Mouse (Mus musculus) heart, adult 11 months (tissue): ENCODE measurements at regions not wholly inside any gene's neighbourhood (a gene's known extent, or its start where the extent isn't known, plus 50 kb on each side); places are given as distances from the start of the nearest gene placed in this dataset.

Source experiments
- DNase-seq: peaks from one replicate; pipeline ENCODE4 v3.0.0; 2022

- DNase-seq = no peak
Observed at GRCm38 (mm10) chr1:155041592-155041991, 57.8 kb downstream of the Ier5 start.

DNA sequence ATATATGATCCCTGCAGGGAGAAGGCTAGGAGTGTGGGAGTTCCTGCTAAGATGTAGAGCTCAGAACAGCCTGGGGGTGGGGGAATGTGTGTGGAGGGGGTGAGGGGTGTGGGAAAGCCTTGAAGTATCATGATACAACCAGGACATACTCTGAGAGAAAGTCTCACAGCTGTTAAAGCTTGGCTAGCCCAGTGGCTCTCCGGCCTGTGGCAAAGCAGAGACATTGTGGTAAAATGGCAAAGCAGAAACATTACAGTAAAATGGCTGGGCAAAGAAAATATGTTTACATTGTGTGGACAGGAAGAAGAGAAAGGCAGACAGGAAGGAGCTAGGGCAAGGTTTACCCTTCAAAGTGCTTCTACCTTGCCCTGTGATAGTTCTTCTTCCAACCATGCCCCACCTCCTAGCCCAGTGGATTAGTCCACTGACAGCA is 58.5 kb downstream of the Ier5 start:
- no peak for DNase-seq

GRCm38 (mm10) chr1:155040086-155040726 is 59.2 kb downstream of the Ier5 start:
- DNase-seq = peak; percentile 94

DNA sequence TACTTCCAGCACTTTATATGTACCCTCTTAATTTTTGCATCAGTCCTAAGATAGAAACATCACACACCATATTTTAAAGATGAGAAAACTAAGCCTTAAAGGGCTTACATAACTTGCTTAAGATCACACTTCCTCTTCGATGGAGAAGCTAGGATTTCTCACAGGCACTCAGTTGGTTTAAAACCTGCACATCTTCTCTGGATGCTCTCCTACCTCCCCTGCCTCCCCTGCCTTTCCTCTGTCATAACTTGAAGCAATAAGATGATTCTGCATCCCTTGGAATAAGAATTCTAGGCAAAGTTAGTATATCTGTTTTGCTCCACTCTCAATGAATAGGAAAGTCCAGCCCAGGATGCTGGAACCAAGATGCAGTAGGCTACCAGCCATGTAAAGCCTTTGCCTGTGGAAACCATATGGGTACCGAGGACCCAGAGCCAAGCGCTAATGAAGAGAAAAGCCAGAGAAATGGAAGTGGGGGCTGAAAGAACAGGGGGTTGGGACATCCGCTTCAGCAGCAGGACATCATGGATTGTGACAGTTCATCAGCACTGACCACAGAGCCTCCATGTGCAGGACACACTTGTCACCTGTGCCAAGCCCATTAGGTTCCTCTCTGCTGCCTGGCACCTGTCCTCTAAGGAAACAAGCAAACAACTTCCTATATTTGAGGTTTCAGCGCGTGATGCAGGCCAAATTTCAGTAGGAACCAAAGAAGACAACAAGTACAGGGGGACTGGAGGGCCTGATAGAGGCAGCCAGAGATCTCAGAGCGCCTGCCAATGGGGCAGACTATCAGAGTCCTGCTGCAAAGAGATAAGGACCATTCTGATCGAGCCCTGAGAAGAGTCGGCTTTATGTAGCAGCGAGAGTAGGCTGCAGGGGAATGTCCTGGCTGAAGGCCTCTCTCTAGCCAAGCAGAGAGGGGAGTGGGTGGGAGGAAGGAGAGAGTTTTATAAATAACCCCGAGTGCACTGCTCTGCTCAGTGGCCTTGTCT is 60.5 kb downstream of the Ier5 start:
- DNase-seq = peak; percentile 95

GRCm38 (mm10) chr1:155037479-155037878 is 62.0 kb downstream of the Ier5 start:
- no peak for DNase-seq

DNA sequence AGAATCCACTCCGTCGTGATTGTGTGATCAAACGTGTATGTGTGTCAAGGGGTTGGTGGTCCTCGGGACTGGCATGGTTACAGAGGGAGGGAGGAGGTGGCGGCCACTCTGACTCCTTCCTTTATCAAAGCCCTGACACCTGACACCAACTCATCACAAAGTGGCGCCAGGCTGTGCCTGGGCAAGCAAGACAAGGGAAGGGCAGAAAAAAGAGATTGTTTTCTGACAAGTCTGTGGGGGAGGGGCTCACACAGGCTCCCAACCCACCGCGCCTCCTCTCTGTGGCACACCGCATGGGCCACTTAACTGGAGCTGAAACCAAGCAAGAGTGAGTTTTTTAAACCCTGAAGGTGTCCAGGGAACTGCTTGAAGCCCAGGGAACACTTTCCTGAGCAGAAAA is 68.5 kb downstream of the Ier5 start:
- no peak for DNase-seq

- DNase-seq = no peak
Observed at GRCm38 (mm10) chr1:155029195-155029879, 70.1 kb downstream of the Ier5 start.

- DNase-seq = peak; percentile 97
Observed at GRCm38 (mm10) chr1:155028735-155029134, 70.7 kb downstream of the Ier5 start.

DNA sequence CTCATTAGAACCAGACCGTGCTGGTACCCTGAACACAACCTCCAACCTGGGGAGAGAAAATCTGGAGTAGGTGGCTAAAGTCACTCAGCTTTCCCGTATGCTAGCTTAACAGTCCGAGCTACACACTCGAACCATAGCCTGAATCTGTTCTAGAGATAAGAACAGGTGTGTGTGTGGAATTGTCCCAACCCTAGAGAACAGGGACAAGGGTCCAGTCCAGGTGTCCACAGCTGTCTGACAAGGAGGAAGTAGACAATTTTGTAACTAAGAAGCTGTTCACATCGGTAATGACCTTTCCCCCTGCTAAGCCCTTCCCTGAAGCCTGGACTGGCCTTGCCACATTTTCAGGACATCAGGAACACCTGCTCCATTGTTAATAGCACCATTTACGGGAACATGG is 71.3 kb downstream of the Ier5 start:
- no peak for DNase-seq

- DNase-seq = peak; percentile 94
Observed at GRCm38 (mm10) chr1:155027583-155027982, 71.9 kb downstream of the Ier5 start.

DNA sequence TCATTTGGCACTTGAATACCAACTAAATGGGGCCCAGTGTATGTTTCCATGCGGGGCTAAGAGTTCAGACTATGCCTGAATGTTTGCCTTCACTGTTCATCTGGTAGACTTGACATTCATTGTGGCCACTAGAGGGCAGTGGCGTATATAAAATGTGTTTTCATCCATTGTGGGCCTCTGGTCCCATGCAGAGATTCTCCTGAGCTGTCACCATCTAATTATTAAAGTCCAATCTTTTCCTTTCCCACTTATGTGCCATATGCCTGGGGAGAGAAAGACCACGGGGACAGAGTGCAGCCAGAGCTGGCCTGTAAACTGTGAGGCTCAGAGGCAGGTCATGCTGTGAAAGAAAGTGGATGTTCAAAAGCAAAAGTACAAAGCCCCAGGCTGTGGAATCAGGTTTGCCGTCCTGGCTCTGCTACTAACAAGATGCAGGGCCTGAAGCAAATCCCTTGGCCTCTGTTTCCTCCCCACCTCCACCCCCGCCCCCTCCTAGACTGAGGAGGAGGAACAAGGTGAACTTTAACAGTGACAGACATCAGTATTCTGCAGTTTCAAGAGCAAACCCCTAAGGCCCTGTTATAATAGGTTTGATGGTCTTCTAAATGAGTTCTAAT is 73.5 kb downstream of the Ier5 start:
- peak; percentile 94 for DNase-seq

- DNase-seq = no peak
Observed at GRCm38 (mm10) chr1:155023324-155023723, 76.1 kb downstream of the Ier5 start.

DNA sequence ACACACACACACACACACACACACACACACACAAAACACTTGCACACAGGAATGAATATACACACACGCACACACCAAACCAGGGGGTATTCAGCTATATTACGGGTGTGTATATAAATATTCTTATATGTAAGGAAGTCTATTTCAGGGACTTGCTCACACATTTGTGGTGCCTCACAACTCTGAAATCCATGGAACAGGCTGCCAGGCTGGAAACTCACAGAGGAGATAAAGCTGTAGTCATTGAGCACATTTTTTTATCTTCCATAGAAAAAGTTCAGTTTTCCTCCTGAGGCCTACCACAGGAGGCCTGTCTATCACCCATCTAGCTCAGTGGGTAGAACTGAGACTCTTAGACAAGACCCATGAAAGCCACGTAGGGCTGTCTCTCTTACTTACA is 83.8 kb downstream of the Ier5 start:
- DNase-seq = no peak

GRCm38 (mm10) chr1:155014944-155015343 is 84.5 kb downstream of the Ier5 start:
- no peak for DNase-seq

GRCm38 (mm10) chr1:155013784-155014183 is 85.7 kb downstream of the Ier5 start:
- DNase-seq = no peak

- DNase-seq = peak; percentile 96
Observed at GRCm38 (mm10) chr1:155013361-155013760, 86.1 kb downstream of the Ier5 start.

GRCm38 (mm10) chr1:155006539-155007486 is 92.6 kb downstream of the Ier5 start:
- peak; percentile 96 for DNase-seq

DNA sequence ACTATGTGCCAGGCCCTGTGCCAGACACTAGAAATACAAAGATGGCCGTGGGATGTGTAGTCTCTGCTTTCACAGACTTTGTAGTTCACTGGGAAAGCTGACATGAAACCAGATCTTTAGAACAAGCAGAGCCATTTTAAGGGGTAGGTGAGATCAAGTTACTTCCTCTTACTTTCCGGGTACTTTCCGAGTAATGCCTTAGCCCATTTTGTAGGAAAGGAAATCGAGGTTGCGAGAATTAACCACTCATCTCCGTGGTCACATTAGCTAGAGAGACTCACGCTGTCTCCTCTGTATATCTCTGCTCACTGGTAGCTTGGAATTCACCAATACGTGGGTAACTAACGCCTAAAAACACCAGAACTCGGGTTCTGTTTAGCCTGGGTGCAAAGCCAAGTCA is 93.3 kb downstream of the Ier5 start:
- no peak for DNase-seq

- peak; percentile 54 for DNase-seq
Observed at GRCm38 (mm10) chr1:155000301-155000700, 99.1 kb downstream of the Ier5 start.

GRCm38 (mm10) chr1:154999501-155000131 is 99.8 kb downstream of the Ier5 start:
- peak; percentile 66 for DNase-seq

GRCm38 (mm10) chr1:154995778-154996390 is 103.6 kb downstream of the Ier5 start:
- peak; percentile 76 for DNase-seq
